Mouse (Mus musculus) forebrain, embryonic 14.5 days (tissue): ENCODE measurements around the gene Tlx3. TPM values are rescaled to one million over a fixed set of nuclear protein-coding genes. Genes with fewer than 3 reads are reported as not detected.

Experiments
- polyA plus RNA-seq: library from polyadenylated mRNA; unstranded; fragments of >200 nt; fragmentation: Nextera tagmentation; extraction: Ambion mirVana; gene quantifications from 2 replicates; pipeline ENCODE4 v1.2.1, GENCODE M21; 2014

Tlx3 gene
- polyA plus RNA-seq, 1 experiment from 2014 or later = not detected

Other genes with a start within 250 kb of the Tlx3 start
- 3.9 and 4.8 TPM in 2 replicates for gene Fgf18, start 56.2 kb downstream of the Tlx3 start, polyA plus RNA-seq
- gene Npm1, start 40.4 kb downstream of the Tlx3 start, polyA plus RNA-seq = 506 and 646 TPM in 2 replicates
- gene Gm12117, start 73.1 kb upstream of the Tlx3 start, polyA plus RNA-seq = not detected in 2 replicates